Mouse (Mus musculus) neural tube, postnatal 0 days (tissue): ENCODE measurements around the gene Phf10. TPM values are rescaled to one million over a fixed set of nuclear protein-coding genes. Genes with fewer than 3 reads are reported as not detected.

Source experiments
- polyA plus RNA-seq: library from polyadenylated mRNA; unstranded; fragments of >200 nt; fragmentation: Nextera tagmentation; extraction: Ambion mirVana; gene quantifications from 2 replicates; pipeline ENCODE4 v1.2.1, GENCODE M21; 2015

Phf10 gene
- polyA plus RNA-seq, result 15.4 and 21.4 TPM in 2 replicates

DNA sequence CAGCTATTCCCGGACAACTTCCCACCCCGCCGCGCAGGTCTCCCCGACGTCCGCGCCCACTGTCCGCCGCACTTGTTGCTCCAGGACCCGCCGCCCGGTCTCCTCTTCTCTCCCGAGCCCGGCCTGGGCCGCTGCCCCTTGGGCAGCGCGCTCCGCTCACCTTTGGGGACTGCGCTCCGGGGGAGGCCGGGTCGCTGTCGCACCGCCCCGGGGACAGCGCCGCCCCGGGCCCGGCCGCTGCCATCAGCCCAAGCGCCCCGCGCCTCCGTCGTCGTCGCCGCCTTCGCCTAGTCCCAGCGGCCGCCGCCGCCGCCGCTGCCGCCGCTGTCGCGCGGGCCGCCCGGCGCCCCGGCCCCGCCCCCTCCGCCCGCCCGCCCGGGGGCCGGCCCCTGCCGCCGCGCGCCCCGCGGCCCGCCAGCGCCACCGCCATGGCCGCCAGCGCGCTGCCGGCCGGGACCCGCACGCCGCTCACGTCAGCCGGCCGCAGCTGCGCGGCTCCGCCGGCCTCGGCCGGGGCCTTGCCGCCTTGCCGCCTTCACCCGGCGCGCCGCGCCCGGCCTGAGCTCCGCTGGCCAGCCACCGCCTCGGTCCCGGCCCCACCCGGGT lies at the start of gene Phf10:
TSS of gene Phf10 (minus strand) at position 323 of the 606 bp plus-strand sequence.

DNA sequence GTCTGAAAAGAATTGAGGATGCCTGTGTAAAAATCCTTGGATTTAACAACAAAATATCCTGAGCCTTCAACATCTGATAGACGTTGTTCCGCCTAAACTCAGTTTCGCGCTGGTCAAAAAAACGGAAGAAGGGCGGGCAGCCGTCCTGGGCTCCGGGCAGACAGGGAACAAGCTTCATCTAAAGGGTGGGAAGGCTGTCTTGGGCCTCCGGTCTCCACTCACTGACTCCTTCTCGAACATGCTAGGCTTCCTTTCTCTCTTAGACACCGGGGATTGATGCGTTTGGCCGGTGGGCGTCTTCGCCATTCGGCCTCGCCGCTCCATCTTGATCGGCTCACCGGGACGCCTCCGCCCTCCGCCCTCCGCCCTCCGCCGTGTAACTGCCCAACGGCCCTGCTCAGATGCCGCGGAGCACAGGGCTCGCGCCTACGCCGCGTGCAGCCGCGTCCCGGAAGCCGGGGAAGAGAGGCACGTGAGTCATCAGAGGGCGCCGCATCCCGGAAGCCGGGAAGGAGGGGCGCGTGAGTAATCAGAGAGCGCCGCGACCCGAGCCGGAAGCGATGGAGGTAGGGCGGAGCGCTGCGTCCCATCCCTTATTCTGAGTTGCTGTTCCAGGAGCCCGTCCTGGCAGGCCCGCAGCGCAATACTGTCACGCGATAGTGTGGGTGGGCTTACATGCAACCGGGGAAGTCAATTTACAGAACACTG lies 48.8 kb upstream of the Phf10 start, which contains the start of gene Gm3435:
TSS of gene Gm3435 (plus strand) at position 471 of the 708 bp plus-strand sequence.

DNA sequence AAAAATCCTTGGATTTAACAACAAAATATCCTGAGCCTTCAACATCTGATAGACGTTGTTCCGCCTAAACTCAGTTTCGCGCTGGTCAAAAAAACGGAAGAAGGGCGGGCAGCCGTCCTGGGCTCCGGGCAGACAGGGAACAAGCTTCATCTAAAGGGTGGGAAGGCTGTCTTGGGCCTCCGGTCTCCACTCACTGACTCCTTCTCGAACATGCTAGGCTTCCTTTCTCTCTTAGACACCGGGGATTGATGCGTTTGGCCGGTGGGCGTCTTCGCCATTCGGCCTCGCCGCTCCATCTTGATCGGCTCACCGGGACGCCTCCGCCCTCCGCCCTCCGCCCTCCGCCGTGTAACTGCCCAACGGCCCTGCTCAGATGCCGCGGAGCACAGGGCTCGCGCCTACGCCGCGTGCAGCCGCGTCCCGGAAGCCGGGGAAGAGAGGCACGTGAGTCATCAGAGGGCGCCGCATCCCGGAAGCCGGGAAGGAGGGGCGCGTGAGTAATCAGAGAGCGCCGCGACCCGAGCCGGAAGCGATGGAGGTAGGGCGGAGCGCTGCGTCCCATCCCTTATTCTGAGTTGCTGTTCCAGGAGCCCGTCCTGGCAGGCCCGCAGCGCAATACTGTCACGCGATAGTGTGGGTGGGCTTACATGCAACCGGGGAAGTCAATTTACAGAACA lies 17.4 kb upstream of the Phf10 start, which contains the start of the genes 9030025P20Rik and Gm3417:
TSS of gene 9030025P20Rik (plus strand) at position 107 of the 677 bp plus-strand sequence.
TSS of gene Gm3417 (minus strand) at position 429 of the 677 bp plus-strand sequence.

DNA sequence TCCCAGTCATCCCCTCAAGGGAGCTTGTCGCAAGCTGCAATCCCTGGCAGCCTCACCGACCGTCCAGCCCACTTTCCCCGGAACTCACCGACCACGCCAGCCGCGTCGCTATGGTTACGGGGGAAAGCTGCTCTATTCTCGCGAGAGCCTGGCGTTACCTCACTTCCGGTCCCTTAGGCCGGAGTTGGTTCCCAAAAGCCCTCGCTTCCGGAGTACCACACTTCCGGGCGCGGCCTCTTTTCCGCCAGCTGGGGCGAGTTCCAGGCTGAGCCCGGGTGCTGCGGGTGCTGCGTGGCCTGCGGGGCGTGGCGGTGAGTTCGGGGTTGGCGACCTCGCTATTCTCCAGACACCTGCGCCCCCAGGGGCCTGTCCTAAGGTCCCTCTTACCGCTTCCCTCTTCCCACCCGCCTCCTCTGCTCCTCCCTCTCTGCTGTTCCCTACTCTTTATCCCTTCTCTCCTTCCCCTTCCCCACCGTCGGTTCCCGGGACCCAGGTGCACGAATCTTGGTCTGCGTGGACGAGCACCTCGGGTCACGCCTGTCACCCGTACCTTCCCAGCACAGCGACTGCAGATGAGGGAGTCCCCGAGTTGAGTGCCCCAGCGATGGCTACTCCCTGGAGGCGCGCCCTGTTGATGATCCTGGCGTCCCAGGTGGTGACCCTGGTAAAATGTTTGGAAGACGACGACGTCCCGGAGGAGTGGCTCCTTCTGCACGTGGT lies 17.9 kb downstream of the Phf10 start, which contains the start of the genes Wdr27 and 1600012H06Rik:
TSS of gene Wdr27 (minus strand) at position 150 of the 720 bp plus-strand sequence.
TSS of gene 1600012H06Rik (plus strand) at position 176 of the 720 bp plus-strand sequence.

Other genes with a start within 250 kb of the Phf10 start
- gene Wdr27, start 18.1 kb downstream of the Phf10 start, polyA plus RNA-seq, result 12.2 and 12.9 TPM in 2 replicates
- 20.4 and 24.6 TPM in 2 replicates for gene 1600012H06Rik, start 18.1 kb downstream of the Phf10 start, polyA plus RNA-seq
- 5.2 and 5.6 TPM in 2 replicates for gene 9030025P20Rik, start 17.2 kb upstream of the Phf10 start, polyA plus RNA-seq
- gene Gm3417, start 17.5 kb upstream of the Phf10 start, polyA plus RNA-seq, result 1.7 TPM in 1 of 2 replicates, not detected in the other
- gene Gm3435, start 48.9 kb upstream of the Phf10 start, polyA plus RNA-seq, result 6.3 and 7.0 TPM in 2 replicates
- gene Ermard, start 79.9 kb upstream of the Phf10 start, polyA plus RNA-seq, result 58.2 and 66.2 TPM in 2 replicates
- gene Tcte3, start 80.2 kb upstream of the Phf10 start, polyA plus RNA-seq, result 0.90 and 1.4 TPM in 2 replicates
- 3.4 and 4.9 TPM in 2 replicates for gene Gm3448, start 80.3 kb upstream of the Phf10 start, polyA plus RNA-seq